Mouse (Mus musculus) liver, embryonic 14.5 days (tissue): ENCODE data around the gene Pde9a.

ENCODE experiments used
- CTCF ChIP-seq: IDR thresholded peaks from 2 replicates; pipeline ENCODE4 v1.5.1; 2016; ENCODE audit warnings: antibody characterized with exemption, low read depth, control low read depth
- EP300 ChIP-seq: IDR thresholded peaks from 2 replicates; pipeline ENCODE4 v1.6.1; 2016; ENCODE audit warnings: antibody characterized with exemption, low read depth

- peak; percentile 74 for TF ChIP-seq CTCF
- TF ChIP-seq EP300, result no peak
These were observed 8.0 kb upstream of the Pde9a start for GRCm38 (mm10) chr17:31377961-31378360.
